Mouse (Mus musculus) midbrain, embryonic 15.5 days (tissue): ENCODE measurements around the gene Rgs6. TPM values are rescaled to one million over a fixed set of nuclear protein-coding genes. Genes with fewer than 3 reads are reported as not detected.
A peak's percentile ranks its signal among the peaks of the same experiment; 100 is the strongest.

Experiments
- ATAC-seq: fragments of 200-750 bp; cut with Nextera tagmentation; replicated peaks from 2 replicates; pipeline ENCODE4 v1.8.0; 2017; ENCODE audit warnings: moderate TSS enrichment
- H3K27ac ChIP-seq: fragments of 300-500 bp; sonication (generic); 2 replicates; pipeline ENCODE4 v1.5.1; 2015; ENCODE audit warnings: mild to moderate bottlenecking, inconsistent platforms
- H3K27me3 ChIP-seq: fragments of 300-500 bp; sonication (generic); replicated peaks from 2 replicates; pipeline ENCODE4 v1.6.1; 2015; ENCODE audit warnings: inconsistent platforms
- H3K36me3 ChIP-seq: fragments of 300-500 bp; sonication (generic); replicated peaks from 2 replicates; pipeline ENCODE4 v1.6.1; 2015; ENCODE audit warnings: inconsistent platforms
- H3K4me1 ChIP-seq: fragments of 300-500 bp; sonication (generic); 2 replicates; pipeline ENCODE4 v1.6.1; 2015; ENCODE audit warnings: inconsistent platforms
- H3K4me2 ChIP-seq: fragments of 300-500 bp; sonication (generic); 2 replicates; pipeline ENCODE4 v1.6.1; 2015; ENCODE audit warnings: inconsistent platforms, mild to moderate bottlenecking, moderate library complexity
- H3K4me3 ChIP-seq: fragments of 300-500 bp; sonication (generic); 2 replicates; pipeline ENCODE4 v1.5.1; 2015; ENCODE audit warnings: mild to moderate bottlenecking, inconsistent platforms
- H3K9ac ChIP-seq: fragments of 300-500 bp; sonication (generic); 2 replicates; pipeline ENCODE4 v1.6.1; 2015; ENCODE audit warnings: mild to moderate bottlenecking, inconsistent platforms
- H3K9me3 ChIP-seq: fragments of 300-500 bp; sonication (generic); 2 replicates; pipeline ENCODE4 v1.6.1; 2016; ENCODE audit warnings: inconsistent platforms
- WGBS: fragments of 180-500 bp; shearing (Covaris S2); methylation state at CpG from one replicate; pipeline ENCODE4 v1.1.7; 2015; ENCODE audit warnings: mixed read lengths; 5-methylcytosine and 5-hydroxymethylcytosine counted together
- polyA plus RNA-seq: library from polyadenylated mRNA; unstranded; fragments of >200 nt; fragmentation: Nextera tagmentation; extraction: Ambion mirVana; gene quantifications from 2 replicates; pipeline ENCODE4 v1.2.1, GENCODE M21; 2015

Gene Rgs6
- 14.3 and 15.5 TPM in 2 replicates for polyA plus RNA-seq

DNA sequence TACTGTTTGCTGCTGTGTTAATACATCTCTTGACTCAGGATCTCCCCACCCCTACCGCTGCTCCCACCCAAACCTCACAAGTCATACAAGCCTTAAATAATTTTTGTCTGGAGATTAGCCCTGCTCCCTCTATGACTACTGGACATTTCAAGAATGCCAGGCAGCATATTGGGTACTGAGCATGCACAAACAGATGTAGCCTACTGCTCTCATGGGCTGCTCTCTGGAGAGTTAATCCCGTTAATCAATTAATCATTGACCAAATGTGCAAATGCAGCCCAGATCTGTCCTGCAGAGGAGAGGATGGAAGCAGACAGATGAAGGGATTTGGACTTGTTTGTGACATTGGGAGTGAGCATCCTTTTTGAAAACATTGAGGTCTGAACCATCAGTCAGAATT lies at the start of gene Rgs6:
Rgs6 (plus strand) TSS at position 276 of the 400 bp plus-strand sequence.
- no peak within 1 kb of the TSS for H3K4me3 ChIP-seq
- no peaks in the 10 kb centered on the region for H3K27me3 ChIP-seq
- no peaks in the 10 kb centered on the region for H3K9me3 ChIP-seq
- H3K9ac ChIP-seq: no peak within 1 kb of the TSS
- no peak for ATAC-seq
- 81% methylated on average over 2 of the region's 2 CpGs for WGBS
- no peaks in the 10 kb centered on the region for H3K36me3 ChIP-seq
- no peak within 1 kb of the TSS for H3K27ac ChIP-seq
- H3K4me1 ChIP-seq: peaks cover 3% of the 10 kb centered on the region; the same call in 1 of the 2 replicates
- H3K4me2 ChIP-seq: no peak within 1 kb of the TSS

DNA sequence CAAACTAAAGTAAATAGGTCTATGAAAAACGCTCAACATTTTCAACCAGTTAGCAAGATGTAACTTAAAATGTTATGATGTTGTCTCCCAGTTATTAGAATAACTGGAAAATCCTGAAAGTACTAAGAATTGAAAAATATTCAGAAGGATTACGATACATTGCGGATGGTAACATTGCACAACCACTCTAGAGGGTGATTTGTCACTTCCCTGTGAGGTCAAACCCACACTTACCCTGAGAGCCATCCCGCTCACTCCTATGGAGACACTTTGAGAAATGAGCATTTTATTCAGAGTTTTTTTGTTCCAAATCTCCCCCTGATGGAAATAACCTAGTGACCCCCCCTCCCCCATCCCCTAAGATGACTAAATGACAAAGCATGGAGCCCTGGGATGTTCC lies 41.0 kb upstream of the Rgs6 start:
- WGBS: 95% methylated on average over 4 of the region's 4 CpGs
- H3K4me1 ChIP-seq: no peaks in the 10 kb centered on the region
- no peaks in the 10 kb centered on the region for H3K36me3 ChIP-seq
- ATAC-seq: no peak
- no peaks in the 10 kb centered on the region for H3K9me3 ChIP-seq
- no peak overlapping the region for H3K4me3 ChIP-seq
- no peak overlapping the region for H3K4me2 ChIP-seq
- no peak overlapping the region for H3K27ac ChIP-seq
- no peak overlapping the region for H3K9ac ChIP-seq
- H3K27me3 ChIP-seq: no peaks in the 10 kb centered on the region

DNA sequence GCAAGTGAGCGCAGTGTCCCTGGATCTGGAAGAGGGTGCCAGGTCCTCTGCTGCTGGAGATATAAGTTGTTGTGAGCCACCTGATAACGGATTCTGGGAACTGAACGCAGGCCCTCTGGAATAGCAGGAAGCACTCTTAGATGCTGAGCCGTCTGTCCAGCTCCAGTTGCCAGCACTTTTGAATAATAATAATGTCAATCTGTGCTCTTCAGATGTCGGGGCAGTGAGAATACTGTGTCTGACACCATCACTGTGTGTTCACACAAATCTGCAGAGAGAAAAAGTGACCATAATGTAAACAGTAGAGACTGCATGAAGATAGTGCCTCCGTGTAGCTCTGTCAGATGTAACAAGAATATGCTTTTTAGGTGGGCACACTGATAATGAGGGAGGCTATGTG lies 38.9 kb upstream of the Rgs6 start:
- Histone ChIP-seq H3K9ac (no peak overlapping the region), H3K4me2 (no peak overlapping the region), H3K9me3 (no peaks in the 10 kb centered on the region), H3K36me3 (no peaks in the 10 kb centered on the region), H3K27ac (no peak overlapping the region), H3K4me3 (no peak overlapping the region), H3K27me3 (no peaks in the 10 kb centered on the region), H3K4me1 (no peaks in the 10 kb centered on the region)
- 73% methylated on average over 6 of the region's 6 CpGs for WGBS
- ATAC-seq: no peak

DNA sequence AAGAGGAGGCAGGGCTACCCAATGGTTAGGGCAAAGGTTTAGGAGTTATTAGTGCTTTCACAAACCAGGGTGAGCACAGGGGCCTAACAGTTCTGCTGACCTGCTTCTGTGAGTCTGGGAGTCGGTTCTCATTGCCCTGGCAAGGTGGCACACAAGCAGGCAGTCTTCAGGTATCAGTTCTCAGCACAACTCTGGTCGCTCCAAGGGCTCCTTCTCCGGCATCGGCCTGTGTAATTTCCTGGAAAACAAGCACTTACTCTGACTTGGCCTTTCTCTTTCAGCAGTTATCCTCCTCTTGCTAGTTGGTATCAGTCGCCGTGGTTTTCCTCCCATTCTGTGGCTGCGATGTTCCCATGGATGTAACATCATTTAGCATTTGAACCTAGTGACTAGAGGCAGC lies 38.0 kb upstream of the Rgs6 start:
- no peaks in the 10 kb centered on the region for H3K36me3 ChIP-seq
- no peak overlapping the region for H3K4me2 ChIP-seq
- H3K27me3 ChIP-seq: no peaks in the 10 kb centered on the region
- H3K4me3 ChIP-seq: no peak overlapping the region
- no peak overlapping the region for H3K27ac ChIP-seq
- 88% methylated on average over 7 of the region's 7 CpGs for WGBS
- no peaks in the 10 kb centered on the region for H3K4me1 ChIP-seq
- no peak for ATAC-seq
- H3K9me3 ChIP-seq: no peaks in the 10 kb centered on the region
- no peak overlapping the region for H3K9ac ChIP-seq

DNA sequence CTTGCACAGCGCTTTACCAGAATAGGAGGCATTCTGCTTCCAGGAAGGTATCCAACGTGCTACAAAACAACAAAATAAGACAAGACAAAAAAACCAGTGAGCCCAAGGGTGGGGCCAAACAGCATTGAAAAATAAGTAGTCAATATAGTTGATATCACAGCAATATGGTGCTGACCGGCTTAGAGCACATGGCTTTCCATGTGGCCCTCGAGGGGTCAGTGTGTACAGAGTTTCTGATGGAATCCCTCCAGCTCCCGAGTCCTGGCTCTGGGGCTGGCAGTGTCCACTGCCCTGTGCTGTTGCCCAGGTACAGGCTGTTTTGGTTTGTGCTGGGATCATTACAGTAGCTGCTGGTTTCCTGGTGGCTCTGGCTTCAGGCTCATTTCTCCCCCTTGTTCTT lies 35.7 kb upstream of the Rgs6 start:
- no peak overlapping the region for H3K4me2 ChIP-seq
- H3K27ac ChIP-seq: no peak overlapping the region
- no peak overlapping the region for H3K4me3 ChIP-seq
- ATAC-seq: no peak
- no peaks in the 10 kb centered on the region for H3K9me3 ChIP-seq
- no peak overlapping the region for H3K9ac ChIP-seq
- H3K27me3 ChIP-seq: no peaks in the 10 kb centered on the region
- H3K4me1 ChIP-seq: no peaks in the 10 kb centered on the region
- WGBS: 92% methylated on average over 5 of the region's 5 CpGs
- H3K36me3 ChIP-seq: no peaks in the 10 kb centered on the region

DNA sequence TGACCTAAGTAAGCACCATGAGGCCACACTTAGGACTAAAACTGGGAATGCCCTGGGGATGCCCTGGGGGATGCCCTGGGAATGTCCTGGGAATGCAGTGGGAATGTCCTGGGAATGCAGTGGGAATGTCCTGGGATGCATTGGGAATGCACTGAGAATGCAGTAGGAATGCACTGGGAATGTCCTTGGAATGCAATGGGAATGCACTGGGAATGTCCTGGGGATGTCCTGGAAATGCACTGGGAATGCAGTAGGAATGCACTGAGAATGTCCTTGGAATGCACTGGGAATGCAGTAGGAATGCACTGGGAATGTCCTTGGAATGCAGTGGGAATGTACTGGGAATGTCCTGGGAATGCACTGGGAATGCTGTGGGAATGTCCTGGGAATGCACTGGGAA lies 25.2 kb upstream of the Rgs6 start:
- H3K9ac ChIP-seq: no peak overlapping the region
- H3K9me3 ChIP-seq: no peaks in the 10 kb centered on the region
- no peak for ATAC-seq
- H3K4me3 ChIP-seq: no peak overlapping the region
- no peak overlapping the region for H3K4me2 ChIP-seq
- no peaks in the 10 kb centered on the region for H3K27me3 ChIP-seq
- no peak overlapping the region for H3K27ac ChIP-seq
- H3K4me1 ChIP-seq: no peaks in the 10 kb centered on the region
- no peaks in the 10 kb centered on the region for H3K36me3 ChIP-seq

DNA sequence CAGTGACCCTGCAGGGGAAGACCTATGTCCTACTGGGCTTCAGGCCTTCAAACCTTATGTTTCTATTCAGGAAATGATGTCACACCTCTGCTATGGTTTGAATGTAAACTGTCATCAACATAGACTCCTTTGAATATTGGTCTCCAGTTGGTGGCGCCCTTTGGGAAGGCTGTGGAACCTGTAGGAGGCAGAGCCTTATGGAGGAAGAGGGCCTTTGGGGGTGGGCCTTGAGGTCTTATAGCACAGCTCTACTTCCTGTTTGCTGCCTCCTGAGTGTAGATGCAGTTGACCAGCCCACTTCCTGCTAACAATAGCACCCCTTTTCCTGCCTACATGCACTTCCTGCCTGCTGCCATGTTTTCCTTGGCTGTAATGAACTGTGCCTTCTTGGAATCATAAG lies 19.7 kb upstream of the Rgs6 start:
- Histone ChIP-seq H3K4me1 (no peaks in the 10 kb centered on the region), H3K4me3 (no peak overlapping the region), H3K36me3 (no peaks in the 10 kb centered on the region), H3K27ac (peak overlapping the region; percentile 16; the same call in 1 of the 2 replicates), H3K9me3 (no peaks in the 10 kb centered on the region), H3K27me3 (no peaks in the 10 kb centered on the region), H3K4me2 (no peak overlapping the region), H3K9ac (no peak overlapping the region)
- 92% methylated on average over 1 of the region's 1 CpGs for whole genome bisulfite sequencing
- ATAC-seq: no peak

DNA sequence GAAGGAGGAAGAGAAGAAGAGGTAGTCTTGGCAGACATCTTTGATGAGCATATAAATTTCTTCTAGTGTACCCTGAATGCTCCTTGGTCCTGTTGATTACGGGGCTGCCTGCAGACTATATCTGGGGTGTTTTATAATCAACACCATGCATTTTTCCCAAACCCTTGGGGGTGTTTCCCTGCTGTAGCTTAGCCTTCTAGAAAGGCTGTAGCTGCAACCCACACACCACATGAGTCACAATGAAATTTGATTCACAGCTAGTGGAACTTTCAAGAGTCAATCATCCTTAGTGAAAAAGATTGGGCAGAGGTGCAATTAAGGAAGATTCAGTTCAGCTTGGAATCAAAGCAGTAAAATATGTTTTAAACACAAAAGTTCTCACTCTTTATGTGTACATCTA lies 15.4 kb upstream of the Rgs6 start:
- ATAC-seq: no peak
- Histone ChIP-seq H3K4me2 (no peak overlapping the region), H3K36me3 (no peaks in the 10 kb centered on the region), H3K27me3 (no peaks in the 10 kb centered on the region), H3K27ac (no peak overlapping the region), H3K4me3 (no peak overlapping the region), H3K9me3 (no peaks in the 10 kb centered on the region), H3K4me1 (no peaks in the 10 kb centered on the region), H3K9ac (no peak overlapping the region)
- WGBS: 93% methylated on average over 1 of the region's 1 CpGs

DNA sequence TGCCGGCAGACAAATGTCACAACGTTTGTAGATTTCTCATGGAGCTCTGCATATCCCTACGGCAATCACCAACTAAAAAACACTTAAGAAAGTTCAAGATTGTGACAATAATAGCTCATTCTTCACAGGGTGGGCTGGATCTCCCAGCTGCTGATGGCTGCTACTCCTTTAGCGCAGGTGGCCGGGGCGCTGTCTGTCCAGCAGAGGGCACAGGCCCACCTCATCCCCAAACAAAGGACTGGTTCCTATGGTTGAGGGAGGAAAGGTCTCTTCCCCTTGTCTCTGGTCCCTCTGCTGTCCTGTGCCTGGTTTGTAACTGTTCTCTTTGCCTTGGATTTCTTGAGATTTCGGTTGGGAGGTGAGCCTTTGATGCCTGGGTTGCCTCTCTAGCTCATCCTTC lies 1.5 kb upstream of the Rgs6 start:
- ATAC-seq: no peak
- Histone ChIP-seq H3K36me3 (no peaks in the 10 kb centered on the region), H3K27ac (no peak overlapping the region), H3K9me3 (no peaks in the 10 kb centered on the region), H3K9ac (no peak overlapping the region), H3K4me1 (peaks cover 3% of the 10 kb centered on the region; the same call in 1 of the 2 replicates), H3K4me2 (no peak overlapping the region), H3K27me3 (no peaks in the 10 kb centered on the region), H3K4me3 (no peak overlapping the region)
- WGBS: 55% methylated on average over 7 of the region's 7 CpGs

DNA sequence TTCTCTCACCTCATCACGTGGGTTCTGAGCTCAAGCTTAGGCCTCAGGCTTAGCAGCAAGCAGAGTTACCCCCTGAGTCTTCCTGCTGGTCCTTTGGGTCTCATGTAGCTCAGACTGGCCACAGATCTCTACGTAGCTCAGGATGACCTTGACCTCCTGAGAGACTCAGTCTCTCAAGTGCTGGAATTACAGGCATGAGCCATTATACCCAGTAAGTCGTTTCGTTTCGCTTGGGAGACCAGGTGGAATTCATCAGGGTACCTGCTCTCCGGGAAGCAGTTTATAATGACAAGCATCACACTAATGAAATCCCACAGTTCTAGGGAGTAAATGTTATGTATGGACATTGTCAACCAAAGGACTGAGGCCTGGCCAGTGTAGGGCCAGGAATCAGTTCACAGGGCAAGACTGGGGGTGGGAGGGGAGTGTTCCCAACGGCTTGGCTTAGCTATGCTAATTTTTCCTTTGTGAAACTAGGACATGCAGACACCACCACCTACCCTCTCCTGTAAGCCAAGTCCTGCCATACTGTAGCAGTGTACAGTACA lies 670 bp upstream of the Rgs6 start:
- H3K27ac ChIP-seq: no peak overlapping the region
- no peak overlapping the region for H3K4me3 ChIP-seq
- no peaks in the 10 kb centered on the region for H3K27me3 ChIP-seq
- H3K4me2 ChIP-seq: no peak overlapping the region
- WGBS: 63% methylated on average over 7 of the region's 7 CpGs
- no peaks in the 10 kb centered on the region for H3K9me3 ChIP-seq
- H3K36me3 ChIP-seq: no peaks in the 10 kb centered on the region
- ATAC-seq: no peak
- H3K9ac ChIP-seq: no peak overlapping the region
- H3K4me1 ChIP-seq: peaks cover 3% of the 10 kb centered on the region; the same call in 1 of the 2 replicates

DNA sequence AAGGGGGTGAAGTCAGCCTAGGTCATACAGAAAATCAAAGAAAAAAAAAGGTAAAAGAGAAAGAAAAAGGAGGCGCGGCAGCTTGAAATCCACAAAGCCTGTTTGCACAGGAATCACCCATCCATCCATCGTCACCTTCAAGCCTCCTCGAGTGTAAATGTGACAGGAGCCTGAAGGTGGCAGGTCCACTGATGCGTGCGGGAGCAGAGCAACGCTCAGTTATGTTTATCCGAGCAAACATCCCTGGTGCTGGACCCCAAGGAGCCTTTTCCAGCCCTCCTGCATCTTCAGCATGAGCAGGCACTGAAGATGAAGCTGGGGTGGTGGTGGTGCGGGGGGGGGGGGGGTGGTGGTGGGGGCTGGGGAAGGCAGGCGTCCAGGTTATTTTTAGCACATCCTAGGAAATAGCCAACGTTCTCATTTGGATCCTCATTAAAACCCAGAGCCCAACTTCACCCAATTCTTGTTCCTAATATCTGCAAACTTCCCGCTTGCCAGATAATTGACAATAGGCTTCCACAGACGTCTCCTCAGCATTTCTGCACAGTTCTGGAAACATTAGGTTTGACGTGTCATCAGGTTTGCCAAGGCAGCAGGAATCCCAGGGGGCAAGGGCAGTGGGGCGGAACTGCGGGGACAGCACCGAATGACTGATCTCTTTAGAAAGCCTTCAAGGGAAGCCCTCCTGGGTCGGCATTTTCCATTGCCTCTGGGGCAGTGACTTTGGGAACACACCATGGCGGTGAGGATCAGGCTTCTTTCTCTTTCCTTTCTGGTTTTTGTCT lies 946 bp downstream of the Rgs6 start:
- no peaks in the 10 kb centered on the region for H3K36me3 ChIP-seq
- H3K4me1 ChIP-seq: peaks cover 3% of the 10 kb centered on the region; the same call in 1 of the 2 replicates
- no peak for ATAC-seq
- no peak overlapping the region for H3K9ac ChIP-seq
- H3K4me2 ChIP-seq: no peak overlapping the region
- H3K9me3 ChIP-seq: no peaks in the 10 kb centered on the region
- H3K27ac ChIP-seq: no peak overlapping the region
- no peak overlapping the region for H3K4me3 ChIP-seq
- H3K27me3 ChIP-seq: no peaks in the 10 kb centered on the region
- WGBS: 34% methylated on average over 18 of the region's 19 CpGs

DNA sequence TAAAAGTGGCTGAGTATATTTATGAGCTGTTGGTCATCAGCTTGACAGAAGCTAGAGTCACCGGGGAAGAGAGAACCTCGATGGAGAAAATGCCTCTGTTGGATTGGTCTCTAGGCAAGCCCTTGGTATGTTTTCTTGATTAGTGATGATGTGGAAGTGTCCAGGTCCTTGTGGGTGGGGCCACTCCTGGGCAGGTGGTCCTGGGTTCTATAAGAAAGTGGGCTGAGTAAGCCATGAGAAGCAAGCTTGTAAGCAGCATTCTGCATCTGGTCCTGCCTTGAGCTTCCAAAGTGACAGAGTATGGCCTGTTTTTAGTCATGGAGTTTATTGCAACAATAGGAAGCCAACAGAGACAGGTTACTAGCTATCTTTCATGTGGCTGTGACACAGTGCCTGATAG lies 10.9 kb downstream of the Rgs6 start:
- Histone ChIP-seq H3K9ac (no peak overlapping the region), H3K27ac (no peak overlapping the region), H3K4me3 (no peak overlapping the region), H3K36me3 (no peaks in the 10 kb centered on the region), H3K4me2 (no peak overlapping the region), H3K27me3 (no peaks in the 10 kb centered on the region), H3K9me3 (no peaks in the 10 kb centered on the region), H3K4me1 (0 out of 2 replicates have a peak, but pooled peaks cover 3% of the 10 kb centered on the region)
- ATAC-seq: no peak
- WGBS: 94% methylated on average over 2 of the region's 2 CpGs

DNA sequence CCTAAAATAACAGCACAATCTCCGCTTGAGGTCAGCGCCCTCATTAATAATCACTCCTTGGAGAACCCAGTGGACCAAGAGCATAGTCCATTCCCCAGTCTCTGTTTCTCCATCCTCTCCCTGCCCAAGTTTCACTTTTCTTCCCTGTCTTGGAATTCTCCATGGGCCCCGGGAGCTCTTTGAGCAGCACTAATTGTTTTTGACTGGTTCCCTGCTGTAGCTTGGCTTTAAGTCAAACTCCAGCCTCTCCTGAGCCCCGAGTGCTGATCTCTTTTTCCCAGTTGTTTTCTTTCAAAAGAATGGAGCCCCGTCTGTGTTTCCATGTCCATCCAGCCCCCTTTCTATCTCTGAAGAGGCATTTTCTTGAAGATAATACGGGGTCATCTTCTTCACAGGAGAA lies 12.3 kb downstream of the Rgs6 start:
- H3K36me3 ChIP-seq: no peaks in the 10 kb centered on the region
- ATAC-seq: no peak
- H3K4me2 ChIP-seq: no peak overlapping the region
- no peak overlapping the region for H3K4me3 ChIP-seq
- H3K9ac ChIP-seq: no peak overlapping the region
- H3K4me1 ChIP-seq: 0 out of 2 replicates have a peak, but pooled peaks cover 3% of the 10 kb centered on the region
- no peaks in the 10 kb centered on the region for H3K9me3 ChIP-seq
- WGBS: 41% methylated on average over 6 of the region's 6 CpGs
- H3K27ac ChIP-seq: no peak overlapping the region
- no peaks in the 10 kb centered on the region for H3K27me3 ChIP-seq
